Mouse (Mus musculus): ENCODE results near the gene Ngdn.
"Not testable (repeated sequence)": the region's sequence is repeated elsewhere in the genome, so short reads cannot be mapped to it uniquely, and the experiment has no call there.

Ngdn gene

DNA sequence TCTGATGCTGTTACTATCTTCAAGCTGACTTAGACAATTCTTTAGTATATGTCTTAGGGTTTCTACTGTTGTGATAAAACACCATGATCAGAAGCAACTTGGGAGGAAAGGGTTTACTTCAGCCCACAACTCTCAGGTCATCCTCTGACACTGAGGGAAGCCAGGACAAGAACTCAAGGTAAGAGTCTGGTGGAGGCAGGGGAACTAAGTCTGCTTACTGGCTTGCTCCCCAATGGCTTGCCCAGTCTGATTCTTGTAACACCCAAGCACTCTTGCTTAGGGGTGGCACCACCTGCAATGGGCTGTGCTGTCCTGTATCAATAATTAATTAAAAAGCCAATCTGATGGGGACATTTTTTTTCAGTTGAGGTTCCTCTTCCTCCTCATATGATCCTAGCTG, 16.6 kb upstream of the Ngdn start:
- intact Hi-C loops (cut with DNase I) = no loop called here

DNA sequence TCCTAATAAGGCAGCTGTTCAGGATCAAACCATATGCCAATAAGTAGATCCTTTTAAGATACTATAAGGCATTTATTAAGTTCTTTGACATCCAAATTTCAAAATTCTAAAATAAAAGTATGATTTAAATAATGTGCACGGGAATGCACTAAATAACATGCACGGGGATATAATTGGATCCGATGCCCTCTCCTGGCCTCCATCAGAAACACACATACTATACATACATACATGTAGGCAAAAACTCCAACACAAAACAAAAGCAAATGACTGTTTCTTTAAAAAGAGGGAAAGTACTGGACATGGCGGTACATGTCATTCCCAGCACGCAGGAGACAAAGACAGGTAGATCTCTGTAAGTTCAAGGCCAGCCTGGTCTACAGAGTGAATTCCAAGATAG, 15.4 kb upstream of the Ngdn start:
- intact Hi-C loops (cut with DNase I) = not testable (repeated sequence)

DNA sequence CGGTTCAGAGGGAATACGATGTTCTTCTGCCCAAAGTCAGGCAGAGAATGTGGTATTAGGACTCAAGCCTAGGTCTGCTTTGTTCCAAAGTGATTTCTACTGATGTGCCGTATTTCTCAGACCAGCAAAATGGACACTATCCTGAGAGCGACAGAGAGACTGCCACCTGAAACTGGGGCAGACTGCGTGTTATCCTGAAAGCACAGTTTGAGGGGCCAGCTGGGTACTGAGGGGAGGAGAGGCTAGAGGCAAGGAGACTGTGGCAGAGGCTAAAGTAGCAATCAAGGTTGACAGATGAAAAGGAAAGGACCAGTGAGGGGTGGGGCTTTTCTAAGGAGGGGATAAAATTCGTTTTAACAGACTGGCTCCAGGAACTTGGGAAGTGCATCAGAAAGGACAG, 14.4 kb upstream of the Ngdn start:
- intact Hi-C loops (cut with DNase I) = no loop called here

DNA sequence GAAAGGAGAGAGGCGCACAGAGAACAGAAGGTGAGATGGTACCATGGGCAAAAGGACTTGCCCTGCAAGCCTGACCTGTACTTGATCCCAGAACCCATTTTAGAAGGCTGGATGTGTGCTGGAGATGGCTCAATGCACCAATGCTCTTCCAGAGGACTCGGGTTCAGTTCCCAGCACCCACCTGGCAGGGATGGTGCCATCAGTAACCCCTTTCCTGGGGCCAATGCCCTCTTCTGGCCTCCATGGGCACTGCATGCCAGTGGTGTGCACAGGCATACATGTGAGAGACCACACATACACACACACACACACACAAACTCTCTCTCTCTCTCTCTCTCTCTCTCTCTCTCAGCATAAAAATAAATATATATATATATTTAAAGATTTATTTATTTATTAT, 13.8 kb upstream of the Ngdn start:
- intact Hi-C loops (cut with DNase I) = no loop called here

DNA sequence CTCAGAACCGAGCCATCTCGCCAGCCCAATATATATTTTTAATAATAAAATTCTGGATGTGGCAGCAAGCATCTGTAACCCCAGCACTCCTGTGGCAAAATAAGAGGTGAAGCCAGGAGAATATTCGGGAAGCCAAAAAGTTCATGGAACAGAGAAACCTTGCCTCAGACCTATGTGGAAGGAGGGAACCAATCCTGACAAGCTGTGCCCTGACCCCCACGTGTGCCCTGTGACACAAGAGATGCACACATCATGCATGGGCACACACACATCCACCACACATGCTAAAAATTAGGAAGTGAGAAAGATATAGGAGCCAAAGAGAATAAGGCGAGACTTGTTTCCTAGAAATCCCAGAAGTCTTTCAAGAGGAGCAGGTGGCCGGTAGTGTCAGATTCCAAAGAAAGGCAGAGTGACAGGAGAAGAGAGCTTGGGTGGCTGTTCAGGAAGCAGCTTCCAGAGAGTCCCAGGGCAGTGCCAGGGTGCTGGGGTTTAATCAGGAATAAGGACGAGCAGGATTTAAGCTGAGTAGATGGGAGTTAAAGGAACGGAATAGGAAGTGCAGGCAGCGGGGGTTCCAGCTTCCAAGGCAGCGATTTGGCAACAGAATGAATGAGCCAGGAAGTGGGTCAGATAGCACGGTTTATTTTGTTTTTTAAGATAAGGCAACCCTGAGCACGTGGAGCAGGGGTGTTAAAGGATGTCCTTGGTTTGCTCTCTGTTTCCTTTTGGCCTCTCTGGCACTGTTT, 13.1 kb upstream of the Ngdn start:
- intact Hi-C loops (cut with DNase I) = no loop called here

DNA sequence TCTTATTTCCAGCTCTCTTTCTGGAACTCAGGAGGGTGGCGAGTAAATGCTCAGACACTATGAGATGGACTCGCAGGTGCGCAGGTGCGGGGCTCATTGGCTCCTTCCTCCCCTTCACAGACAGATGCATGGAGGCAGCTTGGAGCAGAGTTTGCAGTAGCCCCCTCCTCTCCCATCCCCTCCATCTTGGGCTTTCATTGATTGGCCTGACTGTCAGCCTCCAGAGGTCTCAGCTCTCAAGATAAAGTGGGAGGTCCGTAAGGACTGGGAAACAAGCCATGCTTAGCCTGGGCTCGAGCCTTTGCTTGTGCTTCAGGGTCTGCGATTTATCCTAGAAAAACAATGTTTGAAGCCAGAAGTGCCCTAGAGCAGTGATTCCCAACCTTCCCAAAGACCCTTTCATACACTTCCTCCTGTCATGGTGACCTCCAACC, 12.6 kb upstream of the Ngdn start:
- intact Hi-C loops (cut with DNase I) = no loop called here

DNA sequence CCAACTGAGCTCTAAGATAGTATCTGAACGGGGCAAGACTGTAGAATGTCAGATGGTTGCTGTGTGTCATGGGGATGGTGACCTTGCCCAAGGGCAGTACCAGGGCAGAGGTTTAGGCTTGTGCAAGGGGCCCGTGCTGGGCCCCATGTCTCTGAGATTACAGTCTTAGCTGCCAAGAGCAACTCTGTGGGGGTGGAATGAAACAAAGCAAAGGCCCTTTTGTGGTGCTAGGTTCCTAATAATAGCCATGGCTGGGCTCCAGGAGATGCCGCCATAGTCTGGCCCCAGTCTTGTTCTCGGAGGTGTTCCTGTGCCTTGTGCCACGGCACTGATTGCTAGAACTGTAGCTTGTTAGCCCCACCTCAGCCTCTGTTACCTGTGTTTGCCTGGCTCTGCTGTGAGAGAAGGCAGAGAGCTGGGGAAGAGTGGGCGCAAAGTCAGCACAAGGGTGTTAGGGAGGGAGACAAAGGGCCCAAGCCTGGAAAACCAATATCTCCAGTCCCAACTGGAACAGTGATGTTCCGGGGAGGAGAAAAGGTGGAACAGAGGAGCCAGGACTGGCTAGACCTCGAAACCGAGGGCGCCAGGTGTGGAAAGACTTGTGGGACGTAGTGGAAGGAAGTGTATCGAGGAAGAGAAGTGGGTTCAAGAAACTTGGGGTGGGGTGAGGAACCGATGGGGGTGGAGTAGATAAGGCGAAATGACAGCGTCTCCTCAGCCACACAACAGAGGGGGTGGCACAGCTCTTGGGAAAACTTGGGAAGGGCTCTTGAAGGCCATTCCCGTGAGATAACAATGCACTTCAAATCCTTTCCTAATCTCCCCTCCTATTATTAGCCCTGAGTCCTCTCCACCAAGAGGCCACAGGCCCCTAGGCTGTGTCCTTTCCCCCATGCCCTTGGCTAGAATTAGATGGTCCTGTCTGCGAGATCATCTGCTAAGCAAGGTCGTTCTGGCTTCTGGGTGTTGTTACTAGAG, 11.1 kb upstream of the Ngdn start:
- intact Hi-C loops (cut with DNase I) = no loop called here

DNA sequence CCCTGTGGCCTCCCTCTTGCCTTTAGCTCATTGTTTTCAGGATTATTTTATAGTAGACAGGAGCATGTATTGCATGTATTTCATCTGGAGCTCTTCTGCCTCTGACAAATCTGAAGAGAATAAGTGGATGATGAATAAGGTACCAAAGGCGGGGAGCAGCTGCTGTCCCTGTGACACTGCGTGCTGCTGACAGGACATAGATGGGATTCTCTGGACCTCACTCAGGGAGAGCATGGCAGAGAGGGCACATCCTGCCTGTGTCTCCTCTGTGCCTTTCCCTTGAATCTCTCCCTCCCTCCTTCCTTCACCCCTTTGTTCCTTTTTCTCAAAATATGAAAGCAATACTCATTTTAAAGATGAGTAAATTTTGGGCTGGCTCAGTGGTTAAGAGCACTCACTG, 9.7 kb upstream of the Ngdn start:
- intact Hi-C loops (cut with DNase I) = no loop called here

DNA sequence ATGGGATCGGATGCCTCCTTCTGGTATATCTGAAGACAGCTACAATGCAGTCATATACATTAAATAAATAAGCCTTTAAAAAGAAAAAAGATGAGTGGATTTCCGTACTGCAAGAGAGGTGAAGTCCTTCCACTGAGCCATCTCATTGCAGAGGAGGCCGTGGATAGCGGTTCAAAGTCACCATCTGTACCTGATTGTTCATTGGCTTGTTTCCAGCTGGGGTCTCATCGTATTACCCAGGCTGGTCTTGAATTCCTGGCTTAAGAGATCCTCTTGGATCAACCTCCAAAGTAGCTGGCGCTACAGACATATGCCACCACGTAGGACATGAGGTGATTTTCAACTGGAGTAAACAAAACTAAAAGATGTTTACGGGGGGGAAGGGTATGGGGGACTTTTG, 9.3 kb upstream of the Ngdn start:
- intact Hi-C loops (cut with DNase I) = no loop called here

DNA sequence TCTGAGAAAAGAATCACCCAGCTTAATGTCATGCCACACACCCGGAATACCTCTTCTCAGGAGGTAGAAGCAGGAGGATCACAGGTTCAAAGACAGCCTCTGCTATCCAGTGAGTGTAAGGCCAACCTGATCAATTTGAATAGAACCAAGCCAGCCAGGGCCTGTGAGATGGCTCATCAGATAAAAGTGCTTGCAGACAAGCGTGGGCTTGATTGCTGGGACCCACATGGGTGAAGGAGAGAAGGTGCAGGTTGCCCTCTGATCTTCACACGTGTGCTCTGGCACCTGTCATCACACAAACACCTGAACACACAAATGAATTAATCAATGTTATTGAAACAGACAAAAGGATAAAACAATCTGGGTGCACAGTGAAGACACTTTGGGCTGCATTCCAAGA, 8.7 kb upstream of the Ngdn start:
- intact Hi-C loops (cut with DNase I) = no loop called here

DNA sequence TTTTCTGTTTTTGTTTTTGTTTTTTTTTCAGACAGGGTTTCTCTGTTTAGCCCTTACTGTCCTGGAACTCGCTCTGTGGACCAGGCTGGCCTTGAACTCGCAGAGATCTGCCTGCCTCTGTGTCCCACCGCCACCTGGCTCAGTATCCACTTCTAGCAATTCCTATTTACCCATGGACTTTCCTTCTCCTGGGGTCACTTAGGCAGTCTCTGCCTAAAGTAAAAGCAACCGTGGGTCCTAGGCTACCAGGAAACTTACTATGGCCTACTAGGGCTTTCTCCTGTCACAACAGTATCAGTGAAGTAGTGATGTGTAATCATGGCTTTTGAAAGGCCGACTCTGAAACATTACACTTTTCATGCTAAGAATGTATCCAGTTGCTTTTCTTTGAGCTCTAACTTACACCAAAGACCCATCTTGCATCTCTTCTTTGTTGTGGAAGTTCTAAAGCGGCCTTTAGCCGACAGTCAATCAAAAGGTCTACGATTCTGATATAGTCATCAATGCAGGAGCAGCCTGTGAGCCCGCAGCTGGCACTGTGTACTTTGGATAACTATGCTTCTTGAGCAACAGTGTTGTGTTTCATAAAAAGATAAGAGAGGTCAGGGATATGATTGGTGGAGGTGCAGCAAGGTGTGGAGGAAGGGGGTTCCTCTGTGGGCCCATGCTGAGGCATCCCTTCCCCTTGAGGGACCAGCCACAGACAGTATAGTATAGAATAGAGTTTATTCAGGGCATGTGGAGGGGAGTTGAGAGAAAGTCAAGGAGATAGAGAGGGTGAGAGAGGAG, 7.9 kb upstream of the Ngdn start:
- intact Hi-C loops (cut with DNase I) = no loop called here

DNA sequence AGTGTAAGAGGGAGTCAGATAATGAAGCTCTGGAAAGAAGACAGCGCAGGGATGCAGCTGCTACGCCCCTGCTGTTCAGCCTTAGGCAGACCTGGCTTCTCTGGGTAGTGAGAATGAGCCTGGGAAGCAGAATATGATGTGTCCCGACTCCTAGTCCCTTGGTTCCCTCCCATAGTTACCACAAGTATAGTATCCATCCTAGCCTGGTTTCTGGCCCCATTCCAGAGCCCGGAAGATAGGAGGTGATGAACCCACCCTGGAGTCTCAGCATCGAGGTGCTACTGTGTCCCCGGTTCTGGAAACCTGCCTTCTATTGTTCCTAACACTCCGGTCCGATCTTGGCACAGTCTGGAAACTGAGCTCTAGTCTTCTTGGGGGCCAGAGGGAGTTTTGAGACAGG, 6.8 kb upstream of the Ngdn start:
- intact Hi-C loops (cut with DNase I) = no loop called here

DNA sequence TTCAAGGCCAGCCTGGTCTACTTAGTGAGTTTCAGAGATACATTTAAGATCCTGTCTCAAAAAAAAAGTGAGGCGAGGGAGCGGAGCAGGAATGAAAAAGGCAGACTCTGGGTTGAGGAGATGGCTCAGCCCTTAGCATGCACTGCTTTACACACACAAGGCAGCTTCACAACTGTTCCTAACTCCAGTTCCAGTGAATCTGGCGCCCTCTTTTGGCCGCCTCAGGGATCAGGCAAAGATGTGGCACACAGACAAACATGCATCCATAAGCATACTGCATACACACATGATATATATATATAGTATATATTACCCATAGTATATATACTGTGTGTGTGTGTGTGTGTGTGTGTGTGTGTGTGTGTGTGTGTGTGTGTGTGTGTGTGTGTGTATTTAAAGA, 4.1 kb upstream of the Ngdn start:
- intact Hi-C loops (cut with DNase I) = no loop called here

DNA sequence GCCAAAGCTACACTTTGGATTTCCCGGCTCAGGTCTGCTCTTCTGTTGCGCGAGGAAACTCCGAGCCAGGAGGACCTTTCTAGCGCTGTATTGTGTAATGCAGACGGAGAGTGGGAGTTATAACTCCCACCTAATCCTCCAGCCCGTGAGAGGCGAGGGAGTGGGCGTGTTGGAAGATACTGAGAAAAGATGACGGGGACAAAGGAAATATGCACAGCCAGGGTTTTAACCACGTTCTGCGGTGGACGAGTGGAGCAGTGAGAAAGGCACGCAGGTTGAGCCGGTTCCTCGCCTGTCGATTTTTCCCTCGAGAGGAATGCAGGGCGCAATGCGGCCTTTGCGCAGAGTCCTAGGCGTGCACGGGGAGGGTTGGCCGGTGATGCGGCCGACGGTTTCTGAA, 663 bp upstream of the Ngdn start:
- intact Hi-C loops (cut with DNase I) = loop anchor here (2.0 kb wide), 2 partner anchors 120 to 172 kb away; no protein-coding TSS in a partner anchor

DNA sequence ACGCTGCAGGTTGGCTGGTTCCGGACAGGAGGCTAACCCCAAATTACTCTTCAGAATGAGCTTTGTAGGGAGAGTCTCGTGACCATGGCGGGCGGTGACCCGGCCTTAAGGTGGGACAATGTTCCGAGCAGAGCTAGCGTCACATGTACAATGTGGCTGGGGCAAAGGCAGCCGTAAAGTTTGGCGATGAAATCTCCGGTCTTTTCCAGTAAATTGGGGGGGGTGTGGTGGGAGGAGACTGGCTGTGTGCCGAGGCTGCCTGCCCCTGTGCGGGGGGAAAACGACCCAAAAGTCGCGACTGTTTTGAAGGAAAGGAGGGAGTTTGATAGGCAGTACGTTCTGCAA, 485 bp downstream of the Ngdn start:
- intact Hi-C loops (cut with DNase I) = loop anchor here (2.0 kb wide), 2 partner anchors 121 to 173 kb away; no protein-coding TSS in a partner anchor

DNA sequence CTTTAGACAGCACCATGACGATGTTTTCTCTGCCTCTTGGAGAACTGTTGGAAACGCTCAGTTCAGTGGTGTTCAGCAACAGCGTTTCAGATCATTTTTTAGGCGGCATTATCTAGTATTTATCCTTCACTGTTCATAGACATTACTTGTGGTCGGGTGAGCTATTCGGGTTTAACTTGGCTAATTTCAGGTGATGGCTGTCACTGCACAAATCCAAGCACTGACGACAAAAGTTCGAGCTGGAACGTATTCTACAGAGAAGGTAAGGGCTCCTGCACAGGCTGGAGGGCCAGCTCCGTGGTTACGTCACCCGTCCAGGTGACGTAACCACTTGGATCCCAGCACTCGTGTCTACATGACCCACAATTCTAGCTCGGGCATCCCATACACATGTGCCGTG, 1.6 kb downstream of the Ngdn start:
- intact Hi-C loops (cut with DNase I) = no loop called here

DNA sequence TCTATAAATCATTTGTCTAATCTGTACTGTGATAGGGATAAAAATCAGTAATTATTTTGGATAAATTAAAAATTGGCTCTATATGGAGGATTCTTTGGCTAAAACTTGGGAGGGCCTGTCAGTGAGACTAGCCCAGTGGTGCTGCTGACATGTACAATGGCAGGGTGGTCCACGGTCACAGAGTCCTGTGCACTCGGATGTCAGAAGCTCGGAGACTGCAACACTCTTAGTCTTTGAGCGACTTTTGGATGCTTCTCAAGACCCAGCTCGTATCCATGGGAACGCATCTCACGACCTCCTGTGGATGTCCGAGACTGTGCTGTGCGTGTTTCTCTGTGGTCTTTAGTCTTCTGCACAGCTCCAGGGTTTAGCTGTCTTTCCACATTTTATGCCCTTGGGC, 5.1 kb downstream of the Ngdn start:
- intact Hi-C loops (cut with DNase I) = no loop called here

DNA sequence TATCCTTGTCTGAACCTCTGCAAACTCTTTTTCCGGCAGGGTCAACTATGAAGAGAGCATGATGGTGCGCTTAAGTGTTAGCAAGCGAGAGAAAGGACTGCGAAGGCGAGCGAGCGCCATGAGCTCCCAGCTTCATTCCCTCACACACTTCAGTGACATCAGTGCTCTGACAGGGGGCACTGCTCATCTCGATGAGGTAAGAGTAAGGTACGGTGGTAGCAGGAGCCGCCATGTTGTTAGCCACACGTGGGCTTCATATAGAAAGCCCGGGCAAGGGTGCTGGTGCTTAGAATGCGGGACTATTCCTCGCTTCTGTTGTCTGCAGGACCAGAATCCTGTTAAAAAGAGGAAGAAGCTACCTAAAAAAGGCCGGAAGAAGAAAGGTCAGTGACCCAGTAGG, 7.8 kb downstream of the Ngdn start:
- intact Hi-C loops (cut with DNase I) = loop anchor here (2.0 kb wide), 1 partner anchor 80 kb away; no protein-coding TSS in a partner anchor

DNA sequence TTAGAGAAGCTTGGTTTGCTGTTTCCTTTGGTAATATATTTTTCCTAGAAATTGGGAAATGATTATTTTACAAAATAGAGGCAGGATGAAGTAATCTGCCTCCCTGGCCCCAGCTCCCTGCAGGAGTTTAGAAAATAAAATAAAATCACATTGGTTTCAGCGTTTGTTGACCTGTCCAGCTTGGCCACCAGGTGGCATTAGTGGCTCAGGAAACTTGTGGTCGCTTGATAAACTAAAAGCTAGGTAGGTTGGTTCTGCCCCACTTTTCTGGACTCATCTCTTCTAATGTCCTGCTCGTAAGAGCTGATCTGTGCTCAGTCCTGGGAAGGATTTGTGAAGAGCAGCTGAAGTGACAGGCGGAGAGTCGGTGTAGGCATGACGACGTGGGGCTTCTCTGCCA, 9.0 kb downstream of the Ngdn start:
- intact Hi-C loops (cut with DNase I) = loop anchor here (1.0 kb wide), 1 partner anchor 55 kb away; no protein-coding TSS in a partner anchor

DNA sequence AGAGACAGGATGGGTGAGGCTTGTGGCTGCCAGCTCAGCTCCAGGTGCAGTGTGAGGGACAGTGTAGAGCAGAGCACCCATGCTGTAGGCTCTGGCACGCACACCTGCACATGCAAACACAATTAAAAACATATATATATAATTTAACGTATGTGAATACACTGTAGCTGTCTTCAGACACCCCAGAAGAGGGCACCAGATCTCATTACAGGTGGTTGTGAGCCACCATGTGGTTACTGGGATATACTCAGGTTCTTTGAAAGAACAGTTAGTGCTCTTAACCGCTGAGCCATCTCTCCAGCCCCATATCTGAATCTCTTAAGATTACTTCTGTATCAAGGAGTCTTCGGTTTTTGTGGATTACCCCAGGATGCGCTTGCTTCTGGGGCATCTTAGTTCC, 10.3 kb downstream of the Ngdn start:
- intact Hi-C loops (cut with DNase I) = no loop called here

DNA sequence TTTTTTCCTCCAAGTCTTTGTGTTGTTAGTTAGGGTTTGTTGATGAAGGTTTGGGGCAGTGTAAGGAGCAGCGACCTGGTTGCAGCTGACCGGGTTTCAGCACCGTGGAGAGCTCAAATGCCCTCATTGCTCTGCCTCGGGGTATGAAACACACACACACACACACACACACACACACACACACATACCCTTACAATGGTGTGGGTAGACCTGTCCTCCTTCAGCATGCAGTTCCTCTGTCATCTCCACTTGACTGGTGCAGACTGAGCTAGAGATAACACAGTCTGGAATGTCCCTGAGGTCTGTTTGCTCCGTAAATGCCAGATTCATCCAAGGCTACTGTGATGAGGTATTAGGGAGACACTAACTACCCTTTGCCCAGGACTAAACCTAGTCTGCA, 12.0 kb downstream of the Ngdn start:
- intact Hi-C loops (cut with DNase I) = no loop called here

DNA sequence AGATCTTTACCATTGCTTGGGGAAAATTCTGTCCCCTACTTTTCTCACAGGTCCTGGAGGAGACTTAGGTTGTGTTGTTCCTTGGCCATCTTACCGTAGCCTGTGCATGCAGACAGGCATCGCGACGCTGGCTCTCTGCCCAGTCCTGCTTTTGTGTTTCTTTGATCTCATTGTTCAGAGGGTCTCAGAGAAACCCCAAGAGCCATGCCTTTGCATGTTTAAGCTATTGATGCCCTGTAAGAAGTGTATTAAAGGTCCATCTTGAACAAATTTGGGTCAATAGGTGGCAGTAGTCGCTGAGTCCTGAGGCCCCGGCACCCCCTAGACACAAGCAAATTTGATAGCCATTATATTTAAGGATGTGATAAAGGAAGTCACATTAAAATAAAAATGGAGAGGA, 12.4 kb downstream of the Ngdn start:
- intact Hi-C loops (cut with DNase I) = no loop called here

All from adrenal gland (tissue).